Mouse (Mus musculus): ENCODE measurements around the gene Rarres1.
A peak's percentile ranks its signal among the peaks of the same experiment; 100 is the strongest.

Rarres1 gene

DNA sequence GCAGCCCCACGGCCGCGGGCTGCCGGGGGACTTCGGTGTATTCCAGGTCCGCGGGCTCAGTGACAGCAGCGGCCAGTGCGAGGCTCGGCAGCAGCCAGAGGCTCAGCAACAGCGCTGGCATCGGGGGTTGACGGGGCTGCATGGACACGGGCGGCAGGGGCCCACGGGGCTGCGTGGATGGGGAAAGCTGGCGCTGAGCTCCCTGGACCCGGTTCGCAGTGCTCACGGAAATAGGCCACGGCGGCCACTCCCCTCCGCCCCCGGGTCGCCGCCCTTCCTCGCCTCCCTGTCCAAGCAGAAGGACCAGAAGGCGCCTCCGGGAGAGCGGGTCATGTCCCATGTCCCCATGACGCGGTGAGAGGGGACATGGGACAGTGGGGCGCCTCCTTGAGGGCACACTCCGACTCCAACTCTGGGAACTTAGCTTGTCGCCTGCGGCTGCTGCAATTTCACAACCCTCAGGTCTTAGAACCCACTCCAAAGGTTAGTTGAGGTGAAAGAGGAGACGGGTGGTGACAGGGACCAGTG lies at the start of gene Rarres1:
TSS of gene Rarres1 (minus strand) at position 250 of the 528 bp plus-strand sequence.
- peak in 1 of 2 experiments; percentile 11 for DNase-seq

DNA sequence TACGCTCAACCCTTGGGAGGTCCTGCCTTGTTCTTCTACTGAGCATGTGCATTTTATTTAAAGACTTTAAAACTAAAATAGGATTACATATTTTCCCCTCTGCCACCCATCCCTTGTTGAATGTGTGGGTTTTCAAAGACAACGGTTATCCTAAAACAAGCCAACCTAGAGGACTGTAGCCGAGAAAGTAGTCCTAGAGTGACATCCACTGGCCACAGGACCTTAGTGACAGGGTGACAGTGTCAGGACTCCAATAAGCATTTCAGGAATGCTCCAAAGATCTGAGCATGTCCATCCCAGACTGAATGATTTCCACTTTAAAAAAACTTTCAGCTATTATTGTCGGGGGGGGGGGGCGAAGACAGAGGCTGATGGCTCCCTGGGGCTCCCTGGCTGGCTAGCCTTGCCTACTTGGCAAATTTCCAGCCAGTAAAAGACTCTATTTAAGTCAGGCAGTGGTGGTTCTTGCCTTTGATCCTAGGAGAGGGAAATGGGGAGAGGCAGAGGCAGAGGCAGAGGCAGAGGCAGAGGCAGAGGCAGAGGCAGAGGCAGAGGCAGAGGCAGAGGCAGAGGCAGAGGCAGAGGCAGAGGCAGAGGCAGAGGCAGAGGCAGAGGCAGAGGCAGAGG lies 49.5 kb upstream of the Rarres1 start:
- no peak for DNase-seq

DNA sequence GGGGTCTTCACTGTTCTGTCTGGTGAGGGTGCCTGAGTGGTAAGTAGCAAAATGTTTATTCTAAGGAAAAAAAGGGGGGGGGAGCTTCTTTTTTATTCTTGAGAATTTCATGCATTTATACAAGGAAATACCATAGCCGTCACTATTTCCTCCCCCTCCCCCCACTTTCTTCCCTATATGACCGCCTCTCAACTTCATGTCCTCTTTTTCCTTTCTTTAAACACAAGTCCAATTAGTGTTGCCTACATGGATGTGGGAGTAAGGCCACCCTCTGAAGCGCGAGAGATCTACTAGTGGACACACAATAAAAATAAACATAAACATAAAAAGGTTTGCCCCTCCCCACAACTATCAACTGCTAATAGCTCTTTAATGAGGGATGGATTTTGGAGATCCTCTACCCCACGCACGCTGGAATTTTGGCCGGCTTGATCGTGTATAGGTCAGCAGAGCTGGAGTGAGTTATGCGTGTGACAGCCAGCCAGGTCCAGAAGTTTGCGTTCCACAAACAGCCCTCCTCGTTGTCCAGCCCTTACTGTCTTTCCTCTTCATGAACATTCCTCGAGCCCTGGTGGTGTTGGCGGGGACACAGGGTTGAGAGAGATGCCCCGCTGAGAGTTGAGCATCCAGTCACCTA lies 42.5 kb upstream of the Rarres1 start:
- DNase-seq, result no peak

DNA sequence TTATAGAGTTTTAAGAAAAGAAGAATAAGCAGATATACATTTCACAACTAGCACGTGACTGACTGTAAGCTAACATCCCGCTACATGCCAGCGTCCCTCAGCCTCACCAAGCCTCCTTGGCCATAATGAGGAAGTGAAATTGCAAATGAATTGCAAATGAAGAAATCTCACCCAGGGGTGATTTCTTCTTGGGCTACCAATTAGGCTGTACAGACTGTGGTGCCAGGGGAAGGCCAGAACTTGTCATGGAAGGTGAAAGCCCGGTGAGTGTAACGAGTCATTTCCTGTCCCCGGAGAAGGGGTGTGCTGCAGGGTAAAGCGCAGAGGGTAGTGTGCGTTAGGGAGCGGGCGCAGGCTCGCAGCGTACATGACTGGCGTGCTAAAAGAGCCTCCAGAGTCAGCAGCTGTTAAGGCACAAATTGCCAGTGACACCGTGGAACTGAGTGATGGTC lies 41.9 kb upstream of the Rarres1 start:
- peak; percentile 18 to 26 for DNase-seq

DNA sequence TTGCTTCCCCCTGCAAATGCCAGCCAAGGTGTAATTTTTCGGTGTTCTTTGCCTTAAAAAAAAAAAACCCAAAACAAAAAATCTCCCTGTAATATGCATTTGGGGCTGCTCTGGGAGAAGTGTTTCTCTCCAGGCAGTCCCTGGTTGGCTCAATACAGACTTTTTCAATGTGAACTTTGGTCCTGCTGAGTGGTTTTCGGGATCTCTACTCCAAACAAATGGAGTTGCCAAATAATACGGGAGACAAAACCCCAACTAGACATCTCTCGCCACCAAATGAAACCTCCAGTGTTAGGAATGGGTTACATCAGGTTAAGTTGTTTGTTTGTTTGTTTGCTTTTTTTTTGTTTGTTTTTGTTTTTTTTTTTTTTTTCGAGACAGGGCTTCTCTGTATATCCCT lies 39.9 kb upstream of the Rarres1 start:
- no peak for DNase-seq

DNA sequence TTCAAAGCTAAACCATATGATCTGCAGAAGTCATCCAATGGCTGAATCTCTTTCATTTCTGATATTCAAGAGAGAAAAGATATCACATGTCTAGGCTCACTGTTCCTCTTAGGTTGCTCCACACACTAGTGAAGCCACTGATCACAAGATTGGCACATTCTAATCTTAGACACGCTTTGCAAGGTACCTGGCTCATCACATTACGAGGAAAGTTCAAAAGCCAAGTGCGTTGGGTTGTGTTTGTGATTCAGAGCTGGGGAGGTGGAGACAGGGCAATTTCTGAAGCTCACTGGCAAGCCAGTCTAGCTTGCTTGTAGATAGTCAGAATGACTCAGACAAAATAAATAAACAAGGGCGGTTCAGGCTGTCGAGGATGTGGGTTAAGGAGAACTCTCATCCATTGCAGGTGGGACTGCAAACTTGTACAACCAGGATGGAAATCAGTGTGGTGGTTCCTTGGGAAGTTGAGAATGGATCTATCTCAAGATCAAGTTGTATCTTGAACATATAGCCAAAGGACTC lies 38.7 kb upstream of the Rarres1 start:
- DNase-seq, result no peak

DNA sequence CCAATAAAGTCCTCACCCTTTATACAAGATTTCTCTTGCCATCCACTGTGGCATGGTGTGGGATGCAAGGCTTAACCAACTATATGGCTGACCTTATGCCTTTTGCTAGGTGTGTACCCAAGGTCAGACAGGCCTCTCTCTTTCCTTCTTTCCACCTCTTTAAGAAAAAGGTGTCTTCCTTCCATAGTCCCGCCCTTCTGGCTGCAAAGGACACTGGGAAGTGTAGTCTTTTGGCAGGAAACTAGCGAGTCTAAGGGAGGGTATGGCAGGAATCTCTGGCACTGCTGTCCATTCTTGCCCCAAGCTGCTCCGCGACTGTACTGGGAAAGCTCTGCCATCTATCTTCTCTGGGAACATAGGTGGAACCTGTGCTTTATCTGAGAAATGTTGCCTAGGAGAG lies 38.0 kb upstream of the Rarres1 start:
- peak; percentile 19 to 23 for DNase-seq

DNA sequence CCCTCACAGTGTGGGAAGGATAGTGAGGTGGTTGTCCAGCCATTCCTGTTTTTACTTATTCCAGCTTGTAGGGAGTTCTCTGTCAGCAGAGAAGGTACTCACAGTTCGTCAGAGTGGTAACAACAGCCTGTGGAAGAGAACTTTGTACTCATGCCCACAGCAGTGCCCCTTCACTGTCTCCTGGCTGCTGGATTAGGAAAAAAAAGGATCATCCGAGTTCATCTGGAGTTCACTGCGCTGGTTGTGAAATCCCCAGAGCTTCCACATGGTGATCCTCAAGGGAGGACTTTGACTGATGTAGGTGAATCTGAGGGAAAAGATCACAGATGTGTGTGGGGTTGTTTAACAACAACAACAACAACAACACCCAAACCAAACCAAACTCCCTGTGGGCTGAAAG lies 35.9 kb upstream of the Rarres1 start:
- DNase-seq, result no peak

DNA sequence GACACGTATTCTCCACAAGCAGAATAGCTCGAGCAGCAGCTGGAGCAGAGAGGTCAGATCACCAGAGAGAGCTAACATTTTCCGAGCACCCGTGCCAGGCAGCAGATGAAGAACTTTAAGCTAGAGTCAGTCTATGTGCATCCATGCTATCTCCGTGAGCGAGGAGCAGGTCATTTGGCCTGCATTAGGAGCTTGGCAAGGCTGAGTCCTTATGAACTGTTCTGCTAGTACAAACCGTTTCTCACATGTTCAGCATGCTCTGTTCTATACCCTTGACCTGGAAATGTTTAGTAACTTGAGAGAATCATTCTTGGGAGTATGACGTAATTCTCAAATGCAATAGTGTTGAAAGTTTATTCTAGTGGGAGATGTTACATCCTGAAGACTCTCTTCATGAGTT lies 28.3 kb upstream of the Rarres1 start:
- no peak for DNase-seq

DNA sequence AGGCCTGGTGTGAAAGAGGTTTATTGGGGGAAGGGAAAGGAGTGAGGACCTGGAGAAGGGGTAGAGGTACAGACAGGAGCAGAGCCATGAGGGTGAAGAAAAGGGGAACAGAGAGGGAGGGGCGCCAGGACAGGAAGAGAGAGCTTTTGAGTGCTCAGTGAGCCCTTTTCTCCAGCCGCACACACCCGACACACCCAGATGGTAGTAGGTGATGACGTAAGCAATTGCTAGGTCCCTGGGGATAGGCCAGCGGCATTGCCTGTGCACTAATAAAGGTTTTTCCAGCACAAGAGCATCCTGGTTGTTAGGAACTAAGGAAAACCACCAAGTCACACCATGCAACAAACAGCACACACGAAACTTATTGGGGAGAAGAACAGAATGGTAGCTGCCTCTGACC lies 9.4 kb upstream of the Rarres1 start:
- DNase-seq, result no peak

DNA sequence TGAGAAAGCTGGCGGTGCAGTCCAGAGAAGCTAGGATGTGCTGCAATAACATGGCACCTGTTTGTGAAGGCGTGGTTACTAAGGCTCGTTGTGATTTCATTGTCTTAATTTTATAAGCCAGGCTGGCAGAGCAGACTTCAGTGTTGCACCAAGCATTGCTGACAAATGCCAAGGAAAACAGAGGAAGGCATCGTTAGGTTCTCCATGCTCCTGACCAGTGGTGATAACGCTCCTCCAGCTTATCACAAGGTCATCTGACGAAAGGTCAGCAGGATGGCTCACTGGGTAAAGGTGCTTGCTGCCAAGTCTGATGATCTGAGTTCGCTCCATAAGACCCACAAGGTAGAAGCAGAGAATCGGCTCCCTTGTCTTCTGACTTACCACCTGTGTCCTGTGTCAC lies 7.4 kb upstream of the Rarres1 start:
- no peak for DNase-seq

DNA sequence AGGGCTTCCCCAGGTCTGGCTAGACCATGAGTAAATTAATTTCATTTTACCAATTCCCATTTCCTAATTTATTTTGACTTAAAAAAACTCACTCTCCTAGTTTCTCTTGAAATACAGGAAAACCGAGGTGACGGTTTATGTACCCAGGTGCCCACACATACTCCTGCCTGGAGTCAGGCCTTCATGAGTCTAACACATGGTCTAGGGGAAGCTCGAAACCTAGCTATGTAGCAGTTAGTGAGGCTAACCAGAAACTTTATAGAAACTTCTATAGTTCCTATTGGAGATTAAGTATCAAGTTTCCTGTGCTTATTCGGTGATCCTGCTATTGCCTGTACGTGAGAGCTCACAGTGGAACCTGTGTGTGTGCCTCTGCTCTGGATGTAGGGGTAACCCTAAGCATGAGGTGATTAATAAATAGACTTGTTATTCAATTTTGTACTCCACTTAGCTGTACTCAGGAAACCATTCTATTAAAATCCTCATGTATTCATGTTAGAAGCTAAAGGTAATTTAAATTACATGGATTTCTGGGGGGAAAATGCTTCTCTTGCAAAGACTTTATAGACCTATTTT lies 5.3 kb upstream of the Rarres1 start:
- no peak for DNase-seq

DNA sequence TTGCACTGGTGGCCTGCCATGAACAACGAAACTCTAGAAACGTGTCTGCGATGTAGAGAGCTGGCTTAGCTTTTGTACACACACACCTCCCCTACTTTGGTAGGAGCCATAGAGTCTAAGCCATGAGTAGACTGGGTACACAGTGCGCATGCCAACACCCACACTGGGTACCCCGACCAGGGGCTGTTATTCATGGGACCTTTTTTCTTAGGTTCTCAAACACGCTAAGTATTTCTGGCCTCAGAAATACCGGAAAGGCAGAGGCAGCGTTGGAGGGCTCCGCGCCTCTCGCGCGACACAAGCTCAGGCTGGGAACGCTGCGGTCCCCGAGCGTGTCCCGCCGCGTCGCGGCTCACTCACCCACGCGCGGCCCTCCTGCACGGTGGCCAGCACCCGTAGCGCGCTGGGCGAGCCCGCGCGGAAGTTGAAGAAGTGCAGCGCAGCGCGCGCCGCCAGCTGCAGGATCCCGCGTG lies 486 bp downstream of the Rarres1 start:
- DNase-seq, result peak in 1 of 2 experiments; percentile 3

DNA sequence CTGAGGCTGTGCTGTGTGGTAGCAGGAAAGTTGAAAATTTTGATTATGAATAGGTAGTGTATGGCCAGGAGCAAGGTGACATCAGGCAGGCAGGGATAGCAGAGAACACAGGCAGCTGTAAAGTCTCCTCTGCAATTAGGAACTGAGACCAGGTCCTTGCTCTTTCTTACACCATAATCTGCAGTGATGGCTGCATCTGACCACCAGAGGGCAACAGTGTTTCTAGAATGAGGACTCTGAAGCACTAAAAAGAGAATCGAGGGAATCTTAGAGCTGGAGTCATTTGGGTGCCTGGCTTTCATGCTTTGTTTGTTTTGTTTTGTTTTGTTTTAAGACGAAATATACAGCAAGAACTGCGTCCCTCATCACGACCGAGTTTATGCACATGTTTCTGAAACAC lies 2.5 kb downstream of the Rarres1 start:
- DNase-seq, result peak; percentile 63 to 64

DNA sequence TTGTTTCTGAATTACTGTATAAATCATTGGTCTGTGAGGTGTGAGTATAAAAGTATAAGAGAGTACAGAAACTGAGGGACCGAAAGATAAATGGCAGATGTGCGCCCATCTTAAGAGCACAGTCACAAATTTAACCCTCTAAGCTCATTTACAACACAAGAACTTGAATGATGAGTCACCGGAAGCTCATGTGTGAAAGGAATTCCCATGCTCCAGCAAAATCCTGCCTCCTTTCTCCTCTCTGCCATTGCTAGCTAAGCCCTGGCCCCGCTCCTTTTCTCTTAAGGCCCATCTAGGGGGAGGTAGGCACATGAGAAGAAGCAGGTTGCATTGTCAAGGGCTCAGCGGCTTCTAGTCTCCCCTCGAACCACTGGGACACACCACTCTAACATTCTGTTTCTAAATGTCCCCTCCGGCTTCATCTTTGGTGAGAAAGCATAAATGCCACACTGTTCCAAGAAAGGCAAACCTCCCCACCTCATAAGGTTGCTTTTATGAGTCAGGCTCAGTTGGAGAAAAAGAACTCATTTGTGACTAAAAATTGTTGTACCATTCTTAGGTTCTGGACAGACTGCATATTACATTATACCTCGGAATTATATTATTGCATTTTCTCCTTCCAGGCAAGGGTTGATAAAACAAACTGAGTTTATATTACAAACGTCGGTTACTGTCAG lies 7.0 kb downstream of the Rarres1 start:
- no peak for DNase-seq

DNA sequence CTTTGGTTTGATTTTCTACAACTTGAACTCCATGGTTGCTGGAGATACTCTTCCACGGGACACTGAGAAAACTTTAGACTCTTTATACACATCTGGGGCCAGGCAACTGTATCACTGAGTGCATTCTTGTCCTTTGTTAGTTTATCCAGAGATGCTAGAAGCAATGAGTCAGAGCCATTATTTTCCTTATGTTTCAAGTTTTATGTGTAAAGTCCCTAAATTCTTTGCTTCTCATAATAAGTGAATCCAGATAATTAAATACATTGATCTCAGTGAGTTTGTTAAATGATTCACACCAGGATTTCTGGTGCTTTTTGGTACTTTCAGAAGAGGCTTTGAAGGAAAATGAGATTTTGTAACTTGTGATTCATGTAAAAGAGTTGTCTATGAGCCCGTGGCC lies 10.0 kb downstream of the Rarres1 start:
- DNase-seq, result no peak

DNA sequence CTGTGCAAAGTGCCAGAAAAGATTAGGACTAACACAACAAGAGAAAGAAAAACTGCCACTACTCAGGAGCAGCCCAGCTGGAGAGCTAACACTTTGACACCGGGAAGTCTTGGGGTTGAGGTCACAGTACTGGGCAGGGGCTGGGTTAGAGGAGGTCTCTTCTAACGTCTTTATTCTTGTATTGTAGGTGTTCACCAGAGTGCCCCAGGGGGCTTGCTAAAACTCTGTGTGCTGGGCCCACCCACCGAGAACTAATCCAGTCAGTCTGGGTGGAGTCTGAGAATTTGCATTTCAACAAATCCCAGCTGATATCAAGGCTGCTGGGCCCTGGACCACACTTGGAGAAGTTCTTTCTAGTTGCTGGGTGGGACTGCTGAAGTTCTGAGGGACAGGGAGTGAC lies 11.4 kb downstream of the Rarres1 start:
- no peak for DNase-seq

DNA sequence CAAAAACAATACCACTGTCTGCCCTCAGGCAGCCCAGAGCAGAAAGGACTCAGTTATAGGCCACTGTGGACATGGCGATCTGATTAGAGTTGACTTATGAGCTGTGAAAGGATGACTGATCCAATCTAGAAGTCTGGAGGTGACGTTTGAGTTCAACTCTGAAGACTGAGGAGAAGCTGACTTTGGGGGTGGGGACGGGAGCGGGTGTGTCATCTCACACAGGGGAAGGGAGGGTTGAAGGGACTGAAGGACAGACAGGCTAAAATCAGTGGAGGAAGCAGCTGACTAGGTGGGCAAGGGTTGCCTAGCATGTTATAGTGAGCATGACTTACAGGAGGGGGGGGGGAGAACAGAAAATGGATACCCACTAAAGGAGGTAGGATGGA lies 15.9 kb downstream of the Rarres1 start:
- no peak for DNase-seq

DNA sequence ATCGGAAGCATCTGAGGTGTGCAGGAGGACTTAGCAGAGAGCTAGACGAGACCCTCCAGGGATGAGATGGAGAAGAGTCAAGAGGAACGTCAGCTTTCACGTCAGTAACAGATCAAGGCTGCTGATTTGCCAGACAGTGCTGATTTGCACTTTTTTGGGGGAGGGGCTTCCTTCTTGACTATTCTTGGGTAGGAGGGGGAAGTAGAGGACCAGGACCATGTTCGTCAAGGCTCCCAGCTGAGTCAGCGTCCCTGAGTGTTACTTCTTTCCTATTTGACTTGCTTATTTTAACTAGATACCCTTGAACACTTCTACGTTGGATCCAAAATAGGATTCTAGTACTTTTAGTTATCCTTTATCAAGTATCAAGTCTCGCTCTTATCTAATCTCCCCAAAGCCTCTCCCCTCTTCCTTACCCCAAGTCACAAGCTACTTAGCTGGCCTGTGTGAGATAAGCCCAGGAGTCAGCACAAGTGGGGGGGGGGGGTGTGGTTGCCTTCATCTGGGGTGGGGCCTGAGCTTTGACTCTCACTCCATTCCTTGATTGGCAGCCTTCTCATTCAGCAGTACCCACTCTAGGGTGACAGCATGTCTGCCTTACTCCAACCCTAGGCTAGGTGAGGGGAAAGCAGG lies 16.4 kb downstream of the Rarres1 start:
- no peak for DNase-seq

DNA sequence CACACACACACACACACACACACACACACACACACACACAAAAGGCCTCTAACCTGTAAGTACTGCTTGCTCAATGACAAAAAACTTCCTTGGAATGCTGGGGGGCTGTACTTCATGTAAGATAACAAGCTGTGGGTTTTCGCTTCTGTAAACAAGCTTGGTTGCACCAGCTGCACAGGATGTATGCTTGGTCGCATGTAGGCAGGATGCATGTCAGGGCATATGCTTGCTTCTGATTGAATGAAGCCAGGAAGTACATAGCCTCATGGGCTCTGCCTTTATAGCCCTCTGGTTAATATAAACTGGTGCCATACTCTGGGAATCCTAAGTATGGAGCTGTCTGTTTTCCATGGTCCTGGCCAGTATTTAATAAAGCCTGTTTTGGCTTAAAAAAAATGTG lies 17.3 kb downstream of the Rarres1 start:
- no peak for DNase-seq

DNA sequence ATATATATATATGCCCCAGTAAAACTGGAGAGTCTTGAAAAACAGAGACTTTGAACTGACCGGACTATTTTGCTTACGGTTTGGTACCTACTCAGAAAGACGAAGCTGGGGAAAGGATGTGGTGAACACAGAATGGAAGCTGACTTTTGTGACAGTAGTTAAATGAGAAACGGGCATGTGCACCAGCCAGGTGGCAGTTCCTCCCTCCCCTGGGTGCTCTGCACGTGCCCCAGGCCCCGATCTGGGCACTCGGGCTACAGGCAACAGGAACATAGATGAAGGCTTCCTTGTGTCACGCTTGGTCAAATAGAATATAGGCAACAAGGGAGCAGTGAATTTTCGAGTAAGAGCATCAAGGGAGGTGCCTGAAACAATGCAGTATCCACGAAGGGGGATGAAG lies 19.0 kb downstream of the Rarres1 start:
- no peak for DNase-seq

DNA sequence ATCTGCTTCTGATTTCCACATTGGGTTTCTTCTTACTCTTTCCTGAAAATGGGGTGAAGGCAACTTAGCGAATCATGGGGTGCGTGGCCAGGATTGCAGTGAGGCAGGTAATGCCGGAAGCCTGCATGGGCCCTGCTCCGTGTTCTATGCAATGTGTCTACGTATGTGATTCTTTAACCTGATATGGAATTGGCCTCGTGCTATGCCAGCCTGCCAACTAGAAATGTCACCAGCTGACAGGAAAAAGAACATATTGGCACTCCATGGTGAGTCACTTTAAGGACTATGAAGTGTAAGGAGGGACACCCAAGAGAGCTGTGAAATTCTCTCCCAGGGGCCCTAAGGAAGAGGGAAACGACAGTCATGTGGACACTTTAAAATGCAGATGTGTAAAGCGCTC lies 22.2 kb downstream of the Rarres1 start:
- no peak for DNase-seq

All from lung, adult 18-20 months (tissue).